Mouse (Mus musculus): ENCODE results near the gene 9530068E07Rik. TPM values are rescaled to one million over a fixed set of nuclear protein-coding genes. Genes with fewer than 3 reads are reported as not detected.

Gene 9530068E07Rik
- total and polyA plus RNA-seq, 3 experiments = 53.8 to 136 (median 82.7) TPM

- Histone ChIP-seq H3K4me3 (ENCODE audit: low read depth, low read length) (no peak overlapping the region), H3K36me3 (replicated peaks) (peaks cover 92% of the 10 kb centered on the region), H3K27me3 (ENCODE audit: insufficient read depth, low read length) (no peaks in the 10 kb centered on the region), H3K4me1 (ENCODE audit: insufficient read depth, low read depth, low read length) (peaks cover 20% of the 10 kb centered on the region), H3K9me3 (replicated peaks) (no peaks in the 10 kb centered on the region)
- no peak for TF ChIP-seq TAL1 (conservative IDR thresholded peaks at IDR 0.05; ENCODE audit: low read depth, low read length)
- no peak for TF ChIP-seq CTCF (IDR thresholded peaks at IDR 0.05; ENCODE audit: low read depth, low read length)
- TF ChIP-seq POLR2AphosphoS5 (IDR thresholded peaks at IDR 0.05; ENCODE audit: insufficient replicate concordance, low read depth, low read length) = no peak
- TF ChIP-seq GATA2 (IDR thresholded peaks at IDR 0.05; ENCODE audit: borderline replicate concordance, low read depth, low read length) = no peak
- no peak for TF ChIP-seq GATA1 (IDR thresholded peaks at IDR 0.05; ENCODE audit: borderline replicate concordance, low read length)
- DNase-seq (ENCODE audit: low spot score) (no peak), ATAC-seq (ENCODE audit: extremely low read depth, insufficient number of reproducible peaks, low FRiP score, poor library complexity, severe bottlenecking) (no peak)
These were observed 8.0 kb downstream of the 9530068E07Rik start for GRCm38 (mm10) chr11:52404209-52404608.

- Histone ChIP-seq H3K4me1 (ENCODE audit: insufficient read depth, low read depth, low read length) (peaks cover 15% of the 10 kb centered on the region), H3K4me3 (ENCODE audit: low read depth, low read length) (no peak overlapping the region), H3K9me3 (replicated peaks) (no peaks in the 10 kb centered on the region), H3K27me3 (ENCODE audit: insufficient read depth, low read length) (no peaks in the 10 kb centered on the region), H3K36me3 (replicated peaks) (peaks cover 95% of the 10 kb centered on the region)
- TF ChIP-seq GATA1 (IDR thresholded peaks at IDR 0.05; ENCODE audit: borderline replicate concordance, low read length) = no peak
- no peak for TF ChIP-seq POLR2AphosphoS5 (IDR thresholded peaks at IDR 0.05; ENCODE audit: insufficient replicate concordance, low read depth, low read length)
- no peak for TF ChIP-seq TAL1 (conservative IDR thresholded peaks at IDR 0.05; ENCODE audit: low read depth, low read length)
- TF ChIP-seq CTCF (IDR thresholded peaks at IDR 0.05; ENCODE audit: low read depth, low read length) = no peak
- TF ChIP-seq GATA2 (IDR thresholded peaks at IDR 0.05; ENCODE audit: borderline replicate concordance, low read depth, low read length) = no peak
- no peak for DNase-seq (ENCODE audit: low spot score)
- no peak for ATAC-seq (ENCODE audit: extremely low read depth, insufficient number of reproducible peaks, low FRiP score, poor library complexity, severe bottlenecking)
These were observed 9.0 kb downstream of the 9530068E07Rik start for GRCm38 (mm10) chr11:52405196-52405688.

GRCm38 (mm10) chr11:52409316-52409715, 13.1 kb downstream of the 9530068E07Rik start:
- H3K4me3 ChIP-seq (ENCODE audit: low read depth, low read length) = no peak overlapping the region
- no peak for ATAC-seq (ENCODE audit: extremely low read depth, insufficient number of reproducible peaks, low FRiP score, poor library complexity, severe bottlenecking)

GRCm38 (mm10) chr11:52418358-52418757, 22.1 kb downstream of the 9530068E07Rik start:
- no peaks in the 10 kb centered on the region for H3K9me3 ChIP-seq (replicated peaks)
- no peak for ATAC-seq (ENCODE audit: extremely low read depth, insufficient number of reproducible peaks, low FRiP score, poor library complexity, severe bottlenecking)
- no peaks in the 10 kb centered on the region for H3K4me1 ChIP-seq (ENCODE audit: insufficient read depth, low read depth, low read length)
- no peaks in the 10 kb centered on the region for H3K36me3 ChIP-seq (replicated peaks)
- peaks cover 30% of the 10 kb centered on the region for H3K27me3 ChIP-seq (ENCODE audit: insufficient read depth, low read length)
- H3K4me3 ChIP-seq (ENCODE audit: low read depth, low read length) = no peak overlapping the region
- DNase-seq (ENCODE audit: low spot score) = no peak
- TF ChIP-seq TAL1 (conservative IDR thresholded peaks at IDR 0.05; ENCODE audit: low read depth, low read length) (no peak), GATA1 (IDR thresholded peaks at IDR 0.05; ENCODE audit: borderline replicate concordance, low read length) (no peak), GATA2 (IDR thresholded peaks at IDR 0.05; ENCODE audit: borderline replicate concordance, low read depth, low read length) (no peak), CTCF (IDR thresholded peaks at IDR 0.05; ENCODE audit: low read depth, low read length) (no peak), POLR2AphosphoS5 (IDR thresholded peaks at IDR 0.05; ENCODE audit: insufficient replicate concordance, low read depth, low read length) (no peak)

More at GRCm38 (mm10) chr11:52409316-52409715, 13.1 kb downstream of the 9530068E07Rik start:
- Histone ChIP-seq H3K9me3 (replicated peaks) (no peaks in the 10 kb centered on the region), H3K27me3 (ENCODE audit: insufficient read depth, low read length) (0 out of 2 replicates have a peak, but pooled peaks cover 3% of the 10 kb centered on the region), H3K4me1 (ENCODE audit: insufficient read depth, low read depth, low read length) (peaks cover 12% of the 10 kb centered on the region), H3K36me3 (replicated peaks) (peaks cover 56% of the 10 kb centered on the region)
- DNase-seq (ENCODE audit: low spot score) = no peak
- no peak for TF ChIP-seq TAL1 (conservative IDR thresholded peaks at IDR 0.05; ENCODE audit: low read depth, low read length)
- no peak for TF ChIP-seq POLR2AphosphoS5 (IDR thresholded peaks at IDR 0.05; ENCODE audit: insufficient replicate concordance, low read depth, low read length)
- no peak for TF ChIP-seq GATA1 (IDR thresholded peaks at IDR 0.05; ENCODE audit: borderline replicate concordance, low read length)
- no peak for TF ChIP-seq GATA2 (IDR thresholded peaks at IDR 0.05; ENCODE audit: borderline replicate concordance, low read depth, low read length)
- TF ChIP-seq CTCF (IDR thresholded peaks at IDR 0.05; ENCODE audit: low read depth, low read length) = no peak

GRCm38 (mm10) chr11:52419246-52419645, 23.0 kb downstream of the 9530068E07Rik start:
- DNase-seq (ENCODE audit: low spot score) = no peak
- no peak for ATAC-seq (ENCODE audit: extremely low read depth, insufficient number of reproducible peaks, low FRiP score, poor library complexity, severe bottlenecking)

GRCm38 (mm10) chr11:52419861-52420260, 23.6 kb downstream of the 9530068E07Rik start:
- no peak for DNase-seq (ENCODE audit: low spot score)
- Histone ChIP-seq H3K4me3 (ENCODE audit: low read depth, low read length) (no peak overlapping the region), H3K4me1 (ENCODE audit: insufficient read depth, low read depth, low read length) (no peaks in the 10 kb centered on the region), H3K9me3 (replicated peaks) (no peaks in the 10 kb centered on the region), H3K36me3 (replicated peaks) (no peaks in the 10 kb centered on the region), H3K27me3 (ENCODE audit: insufficient read depth, low read length) (peaks cover 29% of the 10 kb centered on the region)
- no peak for ATAC-seq (ENCODE audit: extremely low read depth, insufficient number of reproducible peaks, low FRiP score, poor library complexity, severe bottlenecking)
- no peak for TF ChIP-seq TAL1 (conservative IDR thresholded peaks at IDR 0.05; ENCODE audit: low read depth, low read length)
- TF ChIP-seq GATA1 (IDR thresholded peaks at IDR 0.05; ENCODE audit: borderline replicate concordance, low read length) = no peak
- TF ChIP-seq GATA2 (IDR thresholded peaks at IDR 0.05; ENCODE audit: borderline replicate concordance, low read depth, low read length) = no peak
- TF ChIP-seq POLR2AphosphoS5 (IDR thresholded peaks at IDR 0.05; ENCODE audit: insufficient replicate concordance, low read depth, low read length) = no peak
- TF ChIP-seq CTCF (IDR thresholded peaks at IDR 0.05; ENCODE audit: low read depth, low read length) = no peak

More at GRCm38 (mm10) chr11:52419246-52419645, 23.0 kb downstream of the 9530068E07Rik start:
- Histone ChIP-seq H3K36me3 (replicated peaks) (no peaks in the 10 kb centered on the region), H3K27me3 (ENCODE audit: insufficient read depth, low read length) (peaks cover 29% of the 10 kb centered on the region), H3K4me3 (ENCODE audit: low read depth, low read length) (no peak overlapping the region), H3K9me3 (replicated peaks) (no peaks in the 10 kb centered on the region), H3K4me1 (ENCODE audit: insufficient read depth, low read depth, low read length) (no peaks in the 10 kb centered on the region)
- TF ChIP-seq TAL1 (conservative IDR thresholded peaks at IDR 0.05; ENCODE audit: low read depth, low read length) (no peak), CTCF (IDR thresholded peaks at IDR 0.05; ENCODE audit: low read depth, low read length) (no peak), GATA1 (IDR thresholded peaks at IDR 0.05; ENCODE audit: borderline replicate concordance, low read length) (no peak), POLR2AphosphoS5 (IDR thresholded peaks at IDR 0.05; ENCODE audit: insufficient replicate concordance, low read depth, low read length) (no peak), GATA2 (IDR thresholded peaks at IDR 0.05; ENCODE audit: borderline replicate concordance, low read depth, low read length) (no peak)

Data from G1E (cell line).